Mouse (Mus musculus) bone marrow, adult 2 months (tissue): ENCODE results near the gene Rorc.

Experiments used
- CTCF ChIP-seq: fragments of 200-500 bp; IDR thresholded peaks from 2 replicates; pipeline ENCODE4 v1.5.1; 2011; ENCODE audit warnings: low read length, control low read depth; ENCODE audit not compliant: control insufficient read depth, insufficient read depth
- POLR2A ChIP-seq: fragments of 200-500 bp; IDR thresholded peaks from 2 replicates; pipeline ENCODE4 v1.6.1; 2011; ENCODE audit warnings: low read depth, mild to moderate bottlenecking, control low read depth, low read length, borderline replicate concordance; ENCODE audit not compliant: control insufficient read depth

GRCm38 (mm10) chr3:94375146-94375545 is 2.6 kb downstream of the Rorc start:
- no peak for TF ChIP-seq CTCF
- no peak for TF ChIP-seq POLR2A
